Mouse (Mus musculus): Measurements from ENCODE around the gene Gcn1l1. TPM values are rescaled to one million over a fixed set of nuclear protein-coding genes. Genes with fewer than 3 reads are reported as not detected.

Gcn1l1 gene
- polyA plus RNA-seq, 1 experiment: not detected

- TF ChIP-seq CTCF (IDR thresholded peaks at IDR 0.05; ENCODE audit: insufficient read depth, low read depth, low read length) (no peak), POLR2A (IDR thresholded peaks at IDR 0.05; ENCODE audit: insufficient read depth, low read depth, low read length) (no peak)
- Histone ChIP-seq H3K27ac (ENCODE audit: insufficient read depth, low read depth, low read length) (no peak overlapping the region), H3K4me1 (ENCODE audit: control insufficient read depth, insufficient read depth, low read length) (peaks cover 6% of the 10 kb centered on the region; the same call in 1 of the 2 replicates), H3K4me3 (ENCODE audit: insufficient read depth, low read depth, low read length) (no peak overlapping the region)
- 85% methylated on average over 14 of the region's 14 CpGs for WGBS
These were observed 13.9 kb downstream of the Gcn1l1 start for GRCm38 (mm10) chr5:115578922-115579321.

GRCm38 (mm10) chr5:115579363-115579762 lies 14.3 kb downstream of the Gcn1l1 start:
- TF ChIP-seq POLR2A (IDR thresholded peaks at IDR 0.05; ENCODE audit: insufficient read depth, low read depth, low read length) (no peak), CTCF (IDR thresholded peaks at IDR 0.05; ENCODE audit: insufficient read depth, low read depth, low read length) (no peak)
- Histone ChIP-seq H3K4me1 (ENCODE audit: control insufficient read depth, insufficient read depth, low read length) (peaks cover 6% of the 10 kb centered on the region; the same call in 1 of the 2 replicates), H3K4me3 (ENCODE audit: insufficient read depth, low read depth, low read length) (no peak overlapping the region), H3K27ac (ENCODE audit: insufficient read depth, low read depth, low read length) (no peak overlapping the region)
- WGBS: 86% methylated on average over 5 of the region's 5 CpGs

DNA sequence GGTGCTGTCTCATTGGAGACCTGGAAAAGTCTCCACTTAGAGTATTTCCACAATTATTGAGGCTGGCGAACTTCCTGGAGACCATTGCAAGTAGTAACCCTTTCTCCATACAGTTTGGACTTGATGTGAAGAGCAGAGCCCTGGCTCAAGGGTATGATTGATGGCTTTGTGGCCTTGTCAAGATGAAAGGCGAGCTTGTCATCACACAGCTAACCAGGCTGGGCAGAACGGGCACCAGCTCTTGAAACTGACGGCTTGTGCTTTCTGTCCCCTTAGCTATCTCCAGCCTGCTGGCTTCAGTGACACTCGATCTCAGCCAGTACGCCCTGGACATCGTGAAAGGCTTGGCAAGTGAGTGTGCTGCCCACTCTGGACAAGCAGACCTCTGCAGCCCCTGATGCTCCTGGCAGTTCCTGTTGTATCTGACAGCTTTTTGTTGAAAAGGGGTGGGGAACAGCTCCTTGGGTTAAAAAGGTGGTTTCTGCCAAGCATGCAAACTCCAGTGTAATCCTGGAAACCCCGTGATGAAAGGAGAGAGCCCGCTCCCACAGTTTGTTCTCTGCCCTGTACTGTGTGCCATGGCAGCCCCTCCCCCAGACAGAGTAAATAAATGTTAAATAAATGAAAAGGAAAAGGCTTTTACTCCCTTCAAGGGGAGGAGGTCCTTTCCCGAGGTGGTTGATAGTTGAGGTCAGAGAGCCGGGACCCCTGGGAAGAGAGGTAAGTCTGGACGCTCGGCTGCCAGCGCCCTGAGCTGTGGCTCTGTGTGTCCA lies 15.4 kb downstream of the Gcn1l1 start:
- Histone ChIP-seq H3K27ac (ENCODE audit: insufficient read depth, low read depth, low read length) (no peak overlapping the region), H3K4me1 (ENCODE audit: control insufficient read depth, insufficient read depth, low read length) (peaks cover 7% of the 10 kb centered on the region), H3K4me3 (ENCODE audit: insufficient read depth, low read depth, low read length) (no peak overlapping the region)
- no peak for TF ChIP-seq POLR2A (IDR thresholded peaks at IDR 0.05; ENCODE audit: insufficient read depth, low read depth, low read length)
- no peak for TF ChIP-seq CTCF (IDR thresholded peaks at IDR 0.05; ENCODE audit: insufficient read depth, low read depth, low read length)
- WGBS: 94% methylated on average over 14 of the region's 14 CpGs

DNA sequence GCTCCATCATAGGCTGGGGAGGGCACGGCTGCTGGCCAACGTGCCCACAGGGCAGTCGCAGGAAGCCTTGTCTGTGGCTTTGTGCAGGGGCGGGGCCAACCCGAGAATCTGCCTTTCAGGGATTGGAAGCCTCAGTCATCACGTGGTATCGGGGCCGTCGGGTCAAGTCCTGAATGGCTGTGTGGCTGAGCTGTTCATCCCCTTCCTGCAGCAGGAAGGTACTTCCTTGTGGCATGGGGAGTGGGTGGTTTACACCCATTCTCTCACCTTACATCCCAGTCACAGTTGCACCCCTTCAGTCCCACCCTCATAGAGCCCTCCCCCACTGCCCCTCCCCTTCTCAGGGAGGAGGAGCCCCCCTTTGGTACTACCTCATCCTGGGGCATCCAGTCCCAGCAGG lies 16.6 kb downstream of the Gcn1l1 start:
- TF ChIP-seq POLR2A (IDR thresholded peaks at IDR 0.05; ENCODE audit: insufficient read depth, low read depth, low read length) (no peak), CTCF (IDR thresholded peaks at IDR 0.05; ENCODE audit: insufficient read depth, low read depth, low read length) (no peak)
- WGBS: 98% methylated on average over 9 of the region's 9 CpGs
- Histone ChIP-seq H3K27ac (ENCODE audit: insufficient read depth, low read depth, low read length) (no peak overlapping the region), H3K4me1 (ENCODE audit: control insufficient read depth, insufficient read depth, low read length) (peaks cover 18% of the 10 kb centered on the region), H3K4me3 (ENCODE audit: insufficient read depth, low read depth, low read length) (no peak overlapping the region)

DNA sequence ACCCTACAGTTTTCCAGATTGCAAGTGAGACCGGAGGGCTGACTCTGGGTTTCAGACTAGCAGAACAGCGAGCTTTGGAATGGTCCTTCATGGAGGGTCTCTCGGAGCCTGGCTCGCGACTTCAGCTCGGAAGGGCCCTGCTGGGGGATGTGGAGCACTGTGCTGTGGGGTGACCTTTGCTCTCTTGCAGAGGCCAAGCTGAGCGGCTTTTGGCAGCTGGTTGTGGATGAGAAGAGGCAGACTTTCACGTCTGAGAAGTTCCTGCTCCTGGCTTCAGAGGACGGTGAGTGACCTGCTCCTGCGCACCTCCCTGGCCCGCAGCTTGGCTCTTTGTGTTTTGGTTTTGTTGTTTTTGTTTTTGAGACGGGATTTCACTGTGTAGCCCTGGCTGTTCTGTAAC lies 20.6 kb downstream of the Gcn1l1 start:
- H3K4me3 ChIP-seq (ENCODE audit: insufficient read depth, low read depth, low read length): no peak overlapping the region
- H3K4me1 ChIP-seq (ENCODE audit: control insufficient read depth, insufficient read depth, low read length): peaks cover 21% of the 10 kb centered on the region
- 87% methylated on average over 12 of the region's 12 CpGs for WGBS
- H3K27ac ChIP-seq (ENCODE audit: insufficient read depth, low read depth, low read length): no peak overlapping the region
- no peak for TF ChIP-seq POLR2A (IDR thresholded peaks at IDR 0.05; ENCODE audit: insufficient read depth, low read depth, low read length)
- TF ChIP-seq CTCF (IDR thresholded peaks at IDR 0.05; ENCODE audit: insufficient read depth, low read depth, low read length): no peak

- Histone ChIP-seq H3K27ac (ENCODE audit: insufficient read depth, low read depth, low read length) (no peak overlapping the region), H3K4me3 (ENCODE audit: insufficient read depth, low read depth, low read length) (no peak overlapping the region), H3K4me1 (ENCODE audit: control insufficient read depth, insufficient read depth, low read length) (peaks cover 21% of the 10 kb centered on the region)
- TF ChIP-seq POLR2A (IDR thresholded peaks at IDR 0.05; ENCODE audit: insufficient read depth, low read depth, low read length): no peak
- TF ChIP-seq CTCF (IDR thresholded peaks at IDR 0.05; ENCODE audit: insufficient read depth, low read depth, low read length): no peak
- WGBS: 12% methylated on average over 15 of the region's 15 CpGs
These were observed 21.1 kb downstream of the Gcn1l1 start for GRCm38 (mm10) chr5:115586166-115586565.

- Histone ChIP-seq H3K27ac (ENCODE audit: insufficient read depth, low read depth, low read length) (no peak overlapping the region), H3K4me3 (ENCODE audit: insufficient read depth, low read depth, low read length) (no peak overlapping the region), H3K4me1 (ENCODE audit: control insufficient read depth, insufficient read depth, low read length) (peaks cover 21% of the 10 kb centered on the region)
- TF ChIP-seq POLR2A (IDR thresholded peaks at IDR 0.05; ENCODE audit: insufficient read depth, low read depth, low read length) (no peak), CTCF (IDR thresholded peaks at IDR 0.05; ENCODE audit: insufficient read depth, low read depth, low read length) (no peak)
- 79% methylated on average over 2 of the region's 2 CpGs for WGBS
These were observed 21.7 kb downstream of the Gcn1l1 start for GRCm38 (mm10) chr5:115586780-115587179.

DNA sequence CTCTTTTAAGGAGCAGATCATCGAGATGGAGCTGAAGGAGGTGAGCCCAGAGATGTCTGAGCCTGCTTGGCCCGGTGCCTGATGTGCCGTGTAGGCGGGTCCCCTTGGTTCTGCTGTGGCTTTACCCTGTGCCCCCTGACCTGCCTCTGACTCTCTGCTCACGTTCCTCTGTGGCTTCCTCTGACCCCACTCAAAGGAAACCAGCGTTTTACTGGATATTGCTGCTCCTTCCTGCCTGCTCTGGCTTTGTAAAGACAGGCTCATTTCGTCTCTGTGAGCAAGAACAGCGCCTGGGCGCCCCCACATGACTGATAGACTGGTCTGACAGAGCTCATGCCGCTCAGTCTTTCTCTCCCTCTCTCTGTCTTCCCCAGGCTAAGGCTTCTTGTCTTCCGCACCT lies 26.0 kb downstream of the Gcn1l1 start:
- Histone ChIP-seq H3K4me3 (ENCODE audit: insufficient read depth, low read depth, low read length) (no peak overlapping the region), H3K27ac (ENCODE audit: insufficient read depth, low read depth, low read length) (no peak overlapping the region), H3K4me1 (ENCODE audit: control insufficient read depth, insufficient read depth, low read length) (peaks cover 13% of the 10 kb centered on the region)
- no peak for TF ChIP-seq POLR2A (IDR thresholded peaks at IDR 0.05; ENCODE audit: insufficient read depth, low read depth, low read length)
- TF ChIP-seq CTCF (IDR thresholded peaks at IDR 0.05; ENCODE audit: insufficient read depth, low read depth, low read length): no peak
- 88% methylated on average over 11 of the region's 11 CpGs for WGBS

GRCm38 (mm10) chr5:115591506-115591905 lies 26.5 kb downstream of the Gcn1l1 start:
- TF ChIP-seq CTCF (IDR thresholded peaks at IDR 0.05; ENCODE audit: insufficient read depth, low read depth, low read length) (no peak), POLR2A (IDR thresholded peaks at IDR 0.05; ENCODE audit: insufficient read depth, low read depth, low read length) (no peak)
- peaks cover 10% of the 10 kb centered on the region for H3K4me1 ChIP-seq (ENCODE audit: control insufficient read depth, insufficient read depth, low read length)
- 98% methylated on average over 2 of the region's 2 CpGs for WGBS
- H3K27ac ChIP-seq (ENCODE audit: insufficient read depth, low read depth, low read length): no peak overlapping the region
- no peak overlapping the region for H3K4me3 ChIP-seq (ENCODE audit: insufficient read depth, low read depth, low read length)

Measured in olfactory bulb, adult 2 months (tissue).